Mouse (Mus musculus) ES-Bruce4 (cell line): ENCODE measurements around the gene H2-T24.

Experiments
- CTCF ChIP-seq: IDR thresholded peaks from one replicate; pipeline ENCODE4 v1.8.1; 2011; ENCODE audit warnings: low read depth, low read length
- EP300 ChIP-seq: IDR thresholded peaks from 2 replicates; pipeline ENCODE4 v1.6.1; 2011; ENCODE audit warnings: low read depth, low read length; ENCODE audit not compliant: insufficient read depth
- POLR2A ChIP-seq: IDR thresholded peaks from one replicate; pipeline ENCODE4 v1.8.1; 2011; ENCODE audit warnings: low read length; ENCODE audit not compliant: insufficient read depth

- TF ChIP-seq POLR2A (no peak), CTCF (no peak), EP300 (no peak)
Measured at GRCm38 (mm10) chr17:35994879-35995240, 25.5 kb downstream of the H2-T24 start.
